Mouse (Mus musculus) layer of hippocampus, adult 8-10 months (tissue): ENCODE measurements around the gene Swsap1. TPM values are rescaled to one million over a fixed set of nuclear protein-coding genes. Genes with fewer than 3 reads are reported as not detected.

Experiments used
- DNase-seq, 2 experiments: peaks; one replicate each; pipeline ENCODE4 v3.0.0; 2022; ENCODE audit warnings: low spot score in 2 of 2
- total RNA-seq, 4 experiments: library from RNA; stranded (reverse); gene quantifications; 2 replicates each; pipeline ENCODE4 v1.2.4; 2022

Gene Swsap1
- total RNA-seq, 4 experiments from 2014 or later, result 12.0 to 14.0 (median 13.1) TPM

- peak; percentile 68 to 72 for DNase-seq
These were observed 7.0 kb downstream of the Swsap1 start for GRCm38 (mm10) chr9:21962416-21963059.

DNA sequence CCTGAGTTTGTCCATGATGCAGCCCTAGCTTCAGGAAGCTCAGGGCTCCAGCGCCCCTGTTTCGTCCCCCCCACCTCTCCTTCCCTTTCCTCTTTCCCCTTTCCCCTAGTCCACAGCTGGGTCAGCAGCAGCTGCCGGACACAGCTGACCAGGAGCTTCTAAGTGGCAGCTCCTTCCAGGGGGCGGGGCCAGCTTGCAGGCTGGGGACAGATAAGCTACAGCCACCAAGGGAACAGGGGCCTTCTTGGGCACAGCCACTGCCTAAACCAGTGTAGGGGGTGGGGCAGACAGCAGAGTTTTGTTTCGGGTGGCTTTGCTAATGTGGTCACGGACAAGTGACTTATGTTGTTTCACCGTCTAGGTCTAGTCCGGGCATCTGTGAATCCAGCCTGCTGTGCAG, 7.9 kb downstream of the Swsap1 start, which contains the start of gene Epor:
Gene Epor, minus strand, starts transcription at position 90 of the 400 bp plus-strand sequence.
- DNase-seq, result no peak

GRCm38 (mm10) chr9:21968883-21969282, 13.3 kb downstream of the Swsap1 start:
- DNase-seq, result no peak

- no peak for DNase-seq
These were observed 13.7 kb downstream of the Swsap1 start for GRCm38 (mm10) chr9:21969304-21969703.

DNA sequence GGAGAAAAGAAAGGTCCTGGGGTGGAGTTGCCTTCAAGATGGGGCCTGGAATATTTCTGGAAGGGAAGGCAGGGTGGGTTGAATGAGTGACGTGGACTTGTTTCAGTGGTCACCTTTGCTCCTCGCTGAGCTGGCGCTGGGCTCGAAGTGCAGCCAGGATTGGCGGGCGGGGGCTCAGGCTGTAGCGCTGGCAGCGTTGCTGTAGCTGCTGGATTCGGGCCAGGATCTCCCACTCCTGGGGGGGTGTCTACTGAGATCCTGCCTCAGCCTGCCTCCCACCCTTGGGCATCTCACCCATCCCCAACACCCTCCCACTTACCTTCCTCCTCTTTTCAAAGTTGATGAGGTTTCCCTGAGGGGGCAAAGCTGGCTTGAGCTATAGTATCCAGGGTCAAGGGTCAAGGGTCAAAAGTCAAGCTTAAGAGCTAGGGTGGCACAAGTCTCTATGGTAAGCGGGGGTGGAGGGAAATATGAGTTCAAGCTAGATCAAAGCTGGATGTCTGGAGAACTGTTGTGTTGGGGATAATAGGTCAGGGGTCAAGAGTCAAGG, 21.1 kb downstream of the Swsap1 start:
- no peak for DNase-seq

- no peak for DNase-seq
These were observed 21.8 kb downstream of the Swsap1 start for GRCm38 (mm10) chr9:21977331-21977730.

GRCm38 (mm10) chr9:21977972-21978371, 22.4 kb downstream of the Swsap1 start:
- DNase-seq, result no peak

DNA sequence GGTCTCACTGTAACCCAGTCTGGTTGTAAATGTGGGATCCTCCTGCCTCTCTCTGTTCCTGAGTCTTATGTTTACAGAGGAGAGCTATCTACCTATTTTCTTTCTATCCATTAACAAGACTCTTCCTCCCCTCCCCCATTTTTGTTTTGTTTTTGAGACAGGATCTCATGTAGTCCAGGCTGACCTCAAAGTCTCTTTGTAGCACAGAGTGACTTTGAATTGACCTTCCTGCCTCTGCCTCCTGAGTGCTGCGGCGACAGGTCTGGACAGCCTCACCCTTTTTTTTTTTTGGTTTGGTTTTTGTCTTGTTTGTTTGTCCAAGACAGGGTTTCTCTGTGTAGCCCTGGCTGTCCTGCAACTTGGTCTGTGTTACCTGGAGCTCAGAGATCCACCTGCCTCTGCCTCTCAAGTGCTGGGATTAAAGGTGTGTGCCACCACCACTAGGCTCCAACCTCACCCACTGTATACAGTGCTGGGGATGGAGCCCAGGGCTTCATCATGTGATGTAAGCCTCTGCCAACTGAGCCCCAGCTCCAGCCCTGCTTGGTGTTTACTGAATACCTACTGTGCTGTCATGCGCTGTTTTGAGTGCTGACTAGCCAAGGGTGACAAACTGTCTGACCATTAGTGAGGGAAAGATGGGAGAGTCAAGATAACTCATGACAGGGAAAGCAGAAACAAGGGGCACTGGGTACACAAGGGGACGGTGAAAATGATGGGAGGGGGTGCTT, 23.0 kb downstream of the Swsap1 start:
- no peak for DNase-seq

GRCm38 (mm10) chr9:21983911-21984310, 28.4 kb downstream of the Swsap1 start:
- no peak for DNase-seq

DNA sequence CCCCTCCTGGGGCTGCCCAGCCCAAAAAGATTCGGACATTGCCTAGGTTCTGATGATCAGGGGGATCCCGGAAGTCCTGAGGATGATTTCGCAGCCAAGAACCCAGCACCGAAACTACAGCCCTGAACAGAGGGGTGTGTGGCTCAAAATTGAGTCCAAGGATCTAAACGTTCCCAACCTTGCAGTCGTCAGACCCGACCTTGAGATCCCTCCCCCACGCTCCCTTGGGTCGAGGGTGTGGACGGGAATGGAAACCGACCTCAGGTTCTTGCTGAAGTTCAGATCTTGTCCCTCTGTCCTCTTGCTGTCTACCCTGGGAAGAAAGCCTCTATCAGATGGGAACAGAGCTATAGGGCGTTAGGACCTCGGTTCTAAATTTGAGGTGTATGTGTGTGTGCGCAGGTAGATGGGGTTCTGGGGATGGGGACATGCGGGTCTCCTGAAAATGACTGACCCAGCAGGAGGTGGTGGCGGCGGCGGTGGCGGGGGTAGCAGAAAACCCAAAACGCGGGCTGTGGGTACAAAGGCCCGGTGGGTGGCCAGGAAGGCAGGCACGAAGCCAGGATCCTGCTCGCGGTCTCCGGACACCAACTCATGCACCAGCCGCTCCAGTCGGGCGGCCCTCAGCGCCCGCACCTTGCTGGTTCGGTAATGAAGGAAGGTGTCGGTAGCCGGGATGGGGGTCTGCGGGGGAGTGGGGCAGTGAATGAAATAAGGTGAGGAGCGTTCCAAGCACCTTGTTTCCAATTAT, 32.2 kb downstream of the Swsap1 start:
- no peak for DNase-seq

GRCm38 (mm10) chr9:21988421-21989101, 33.0 kb downstream of the Swsap1 start:
- DNase-seq, result no peak

DNA sequence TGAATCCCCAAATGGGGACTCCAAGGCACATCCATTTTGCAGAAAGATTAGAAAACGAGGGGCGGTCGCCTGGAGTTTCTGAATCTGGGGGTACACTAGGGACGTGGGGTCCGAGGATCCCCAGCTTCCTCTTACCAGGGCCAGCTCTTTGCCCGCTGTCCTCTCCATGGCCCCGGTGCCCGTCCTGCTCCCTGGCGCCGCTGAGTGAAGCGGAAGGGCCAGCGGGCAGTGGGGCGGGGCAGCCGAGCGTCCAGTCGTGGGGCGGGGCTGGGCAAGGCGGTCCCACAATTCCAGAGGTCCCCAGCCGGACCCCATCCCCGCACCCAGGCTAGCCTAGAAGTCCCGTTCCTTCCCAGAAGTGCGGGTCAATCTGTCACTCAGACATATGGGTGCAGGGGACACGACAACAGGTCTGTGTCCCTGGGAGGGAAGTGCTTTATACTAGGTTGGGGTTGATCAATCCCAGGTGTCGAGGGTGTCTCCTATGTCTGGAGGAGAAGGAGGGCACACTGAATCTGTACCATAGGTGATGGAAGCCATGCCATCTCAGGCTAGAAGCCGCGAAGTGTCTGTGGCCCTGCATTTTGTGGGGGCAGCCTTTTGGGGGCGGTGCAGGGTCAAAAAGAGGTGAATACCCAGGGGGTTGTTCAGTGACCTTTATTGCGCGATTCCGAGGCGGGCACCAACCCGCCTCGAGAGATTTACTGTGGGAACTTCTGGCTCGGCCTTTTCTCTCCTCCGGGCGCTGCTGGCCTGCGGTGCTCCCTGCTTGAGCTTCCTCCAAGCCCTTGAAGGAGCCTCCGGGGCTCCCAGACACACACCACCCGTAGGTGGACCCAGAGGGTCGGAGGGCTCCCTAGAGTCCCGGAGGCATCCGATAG, 33.9 kb downstream of the Swsap1 start, which contains the start of gene Rgl3:
Gene Rgl3, minus strand, starts transcription at position 217 of the 881 bp plus-strand sequence.
- DNase-seq, result no peak

- no peak for DNase-seq
These were observed 36.7 kb downstream of the Swsap1 start for GRCm38 (mm10) chr9:21992227-21992626.

GRCm38 (mm10) chr9:21996178-21996867, 40.8 kb downstream of the Swsap1 start:
- no peak for DNase-seq

- DNase-seq, result no peak
These were observed 44.7 kb downstream of the Swsap1 start for GRCm38 (mm10) chr9:22000296-22000695.

DNA sequence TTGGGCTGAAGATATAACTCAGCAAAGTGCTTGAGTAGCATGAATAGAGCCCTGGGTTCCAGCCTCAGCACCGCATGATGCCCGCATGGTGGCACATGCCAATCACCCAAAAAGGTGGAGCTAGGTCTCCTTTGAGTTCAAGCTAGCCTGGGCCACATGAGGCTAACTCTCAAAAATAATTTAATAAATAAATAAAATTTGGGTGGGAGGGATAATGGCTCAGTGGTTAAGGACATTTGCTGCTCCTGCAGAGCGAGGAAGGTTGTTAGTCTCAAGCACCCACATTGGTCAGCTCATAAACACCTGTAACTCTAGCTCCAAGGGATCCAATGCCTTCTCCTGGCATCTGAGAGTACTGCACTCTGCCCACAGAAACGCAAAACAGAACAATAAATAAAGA, 46.1 kb downstream of the Swsap1 start:
- no peak for DNase-seq

DNA sequence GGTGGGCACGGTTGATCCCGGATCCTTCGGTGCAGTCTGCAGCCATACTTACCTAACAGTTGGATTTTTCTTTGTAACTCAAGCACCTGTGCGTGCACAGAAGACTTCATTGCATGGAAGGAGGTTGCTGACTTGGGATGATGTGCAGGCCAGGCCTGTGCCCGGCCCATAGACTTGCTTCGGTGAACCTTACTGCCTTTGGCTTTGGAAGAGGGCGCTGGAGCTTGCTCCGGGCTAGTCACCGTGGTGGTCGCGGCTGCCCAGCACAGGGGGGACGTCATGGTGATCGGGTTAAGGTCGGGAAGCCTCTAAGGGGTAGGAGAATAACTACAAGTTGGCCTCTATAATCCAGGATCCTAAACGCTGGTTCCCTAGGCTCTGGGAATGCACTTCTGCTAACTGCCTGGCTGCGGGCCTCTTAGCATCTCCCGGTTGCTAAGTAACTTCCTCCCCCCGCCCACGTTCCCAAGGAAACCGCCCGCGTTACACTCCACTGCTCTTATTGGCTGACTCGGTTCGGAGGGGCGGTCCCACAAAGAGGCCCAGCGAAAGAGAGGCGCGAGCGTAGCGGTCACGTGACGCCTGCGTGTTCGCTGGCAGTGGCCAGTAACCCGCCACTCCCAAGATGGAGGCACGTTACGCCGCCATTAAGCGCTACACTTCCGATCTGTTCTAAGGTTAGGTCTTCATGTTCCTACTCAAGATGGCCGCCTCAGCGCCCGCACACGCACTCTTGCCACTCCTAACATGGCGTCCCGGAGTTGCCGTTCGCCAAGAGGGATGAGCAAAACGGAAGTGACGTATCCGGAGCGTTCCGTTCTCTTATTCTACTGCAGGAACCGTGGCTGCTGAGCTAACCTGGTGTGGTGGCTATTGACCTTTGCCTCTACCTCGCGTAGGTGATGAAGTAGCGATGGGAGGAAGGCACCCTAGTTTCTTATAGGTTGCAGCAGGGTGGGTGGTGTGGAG, 46.9 kb downstream of the Swsap1 start, which contains the start of the genes Ccdc151 and Prkcsh:
Gene Ccdc151, minus strand, starts transcription at position 441 of the 969 bp plus-strand sequence.
Gene Prkcsh, plus strand, starts transcription at position 613 of the 969 bp plus-strand sequence.
- DNase-seq, result peak; percentile 99 to 100

DNA sequence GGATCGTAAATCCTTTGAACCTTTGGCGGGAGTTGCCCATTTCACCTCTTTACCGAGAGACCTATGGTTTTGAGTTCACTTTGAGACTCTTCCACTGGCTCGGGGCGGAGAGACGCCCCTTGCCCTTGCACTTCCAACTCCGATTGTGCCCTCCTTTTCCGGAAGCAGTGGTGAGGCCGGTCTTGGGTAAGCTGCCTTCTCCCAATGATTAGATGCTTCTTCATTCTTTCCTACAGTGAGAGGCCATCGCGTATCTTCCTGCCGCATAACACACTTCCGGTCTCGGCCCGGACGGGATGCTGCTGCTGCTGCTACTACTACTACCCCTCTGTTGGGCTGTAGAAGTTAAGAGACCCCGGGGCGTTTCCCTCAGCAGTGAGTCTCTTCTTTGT, 47.6 kb downstream of the Swsap1 start:
- peak; percentile 49 to 61 for DNase-seq
